Mouse (Mus musculus): ENCODE data around the gene Mfap4. TPM values are rescaled to one million over a fixed set of nuclear protein-coding genes. Genes with fewer than 3 reads are reported as not detected.
A peak's percentile ranks its signal among the peaks of the same experiment; 100 is the strongest.

Gene Mfap4
- 180 and 229 TPM in 2 replicates for polyA plus RNA-seq (2012; rRNA removed)

DNA sequence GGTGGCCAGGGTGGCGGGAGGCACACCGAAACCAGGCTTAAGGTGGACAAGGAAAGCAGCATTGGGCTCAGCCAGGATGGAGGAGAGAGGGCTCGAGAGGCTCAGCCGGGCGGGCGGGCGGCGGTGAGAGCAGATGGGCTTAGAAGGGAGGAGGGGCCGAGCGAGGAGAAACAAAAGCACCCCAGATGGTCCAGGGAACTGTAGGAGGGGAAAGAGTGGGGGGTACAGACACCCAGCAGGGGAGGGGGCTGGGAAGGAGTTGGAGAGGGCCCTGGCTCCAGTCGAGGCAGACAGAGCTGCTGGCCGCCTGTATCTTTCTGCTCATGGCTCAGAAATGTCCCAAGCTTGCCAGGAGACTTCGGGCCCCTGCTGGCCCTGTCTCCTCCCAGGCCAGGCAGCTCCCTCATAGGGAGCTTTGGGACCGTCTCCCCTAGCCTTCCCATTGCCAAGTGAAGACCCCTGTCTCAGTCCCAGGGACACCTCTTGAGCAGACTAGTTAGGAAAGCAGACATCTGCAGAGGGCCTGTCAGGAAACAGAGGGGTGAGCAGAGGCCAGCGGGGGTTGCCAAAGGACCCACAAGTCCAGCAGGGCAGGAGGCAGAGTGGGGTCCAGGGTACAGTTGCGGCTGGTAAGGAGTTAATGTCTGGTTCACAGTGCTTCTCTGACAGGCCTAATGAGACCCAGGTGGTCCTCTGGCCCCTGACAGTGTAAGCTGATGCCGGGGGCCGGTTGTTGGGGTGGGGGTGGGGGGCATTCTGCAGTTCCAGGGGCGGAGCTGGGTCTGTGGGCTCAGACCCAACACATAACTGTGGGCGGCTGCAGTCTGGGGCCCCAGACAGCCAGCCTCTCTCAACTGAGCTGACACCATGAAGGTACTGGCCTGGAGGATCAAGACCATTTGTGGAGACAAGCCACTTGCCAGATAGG lies at the start of gene Mfap4:
Gene Mfap4 (plus strand): TSS at position 819 of the 928 bp plus-strand sequence.
- no peak for DNase-seq (ENCODE audit: low read depth)

DNA sequence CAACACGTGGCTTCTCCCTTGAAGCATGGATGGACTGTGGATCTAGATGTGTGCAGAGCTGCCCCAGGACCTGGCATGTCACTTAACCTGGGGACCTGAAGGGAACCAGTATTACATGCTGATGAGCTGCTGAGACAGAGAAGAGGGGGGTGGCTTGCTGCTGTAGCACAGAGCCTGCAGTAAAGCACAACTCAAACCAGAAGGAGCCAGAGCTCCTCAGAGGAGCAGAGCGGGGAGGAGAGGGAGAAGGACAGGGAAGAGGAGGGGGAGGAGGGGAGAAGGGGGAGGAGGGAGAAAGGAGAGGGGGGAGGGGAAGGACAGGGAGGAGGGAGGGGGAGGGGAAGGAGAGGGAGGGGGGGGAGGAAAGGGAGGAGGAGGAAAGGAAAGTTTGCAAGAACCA lies 48.9 kb upstream of the Mfap4 start:
- DNase-seq (ENCODE audit: low read depth): no peak

DNA sequence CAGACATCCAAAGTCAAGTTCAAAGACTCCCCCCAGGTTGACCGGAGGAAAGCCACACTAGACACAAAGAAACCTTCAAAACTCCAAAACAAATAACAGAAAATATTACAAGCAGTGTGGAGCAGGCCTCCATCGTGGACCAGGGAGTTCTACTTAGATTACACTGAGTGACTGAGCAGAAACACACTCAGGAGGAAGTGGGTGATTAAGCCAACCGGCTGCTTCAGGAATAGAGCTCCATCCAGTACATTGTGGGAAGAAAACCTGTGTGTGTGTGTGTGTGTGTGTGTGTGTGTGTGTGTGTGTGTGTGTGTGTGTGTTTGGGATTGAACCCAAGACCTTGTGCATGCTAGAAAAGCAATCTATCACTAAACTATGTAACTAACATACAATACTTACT lies 46.1 kb upstream of the Mfap4 start:
- DNase-seq (ENCODE audit: low read depth): no peak

DNA sequence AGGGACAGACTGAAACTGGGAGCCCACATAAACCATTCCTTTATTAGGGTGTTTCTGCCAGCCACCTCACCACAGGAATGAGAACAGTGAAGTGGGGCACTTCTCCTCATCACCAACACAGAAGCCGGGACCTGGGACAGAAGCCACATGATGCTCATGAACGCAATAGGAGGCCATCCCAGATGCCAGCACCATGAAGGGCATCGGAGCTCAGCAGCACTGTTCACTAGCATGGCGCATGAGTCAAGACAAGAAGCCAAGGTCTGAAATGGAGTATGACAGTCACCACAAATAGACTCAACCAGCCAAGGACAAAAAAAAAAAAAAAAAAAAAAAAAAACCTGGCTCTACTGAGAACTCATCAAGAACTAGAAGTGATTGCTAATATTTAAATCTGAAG lies 44.8 kb upstream of the Mfap4 start:
- DNase-seq (ENCODE audit: low read depth): no peak

DNA sequence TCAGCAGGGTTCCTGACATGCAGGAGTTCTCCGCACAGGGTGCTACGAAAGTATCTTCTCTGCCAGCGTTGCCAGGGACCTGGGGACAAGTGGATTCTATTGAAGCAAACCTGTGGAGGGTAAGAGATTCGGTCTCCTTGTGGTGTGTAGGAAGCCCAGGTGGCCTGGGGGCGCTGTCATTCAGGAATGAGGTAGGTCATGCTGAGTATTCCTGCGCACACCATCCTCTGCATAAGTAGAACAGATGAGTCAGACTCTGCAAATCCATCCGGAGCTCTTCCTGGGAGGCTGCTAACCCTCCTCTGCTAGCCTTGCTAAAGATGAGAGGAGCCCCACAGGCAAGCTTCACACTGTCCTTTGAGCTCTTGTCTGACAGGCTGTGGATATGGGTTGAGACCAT lies 43.6 kb upstream of the Mfap4 start:
- no peak for DNase-seq (ENCODE audit: low read depth)

DNA sequence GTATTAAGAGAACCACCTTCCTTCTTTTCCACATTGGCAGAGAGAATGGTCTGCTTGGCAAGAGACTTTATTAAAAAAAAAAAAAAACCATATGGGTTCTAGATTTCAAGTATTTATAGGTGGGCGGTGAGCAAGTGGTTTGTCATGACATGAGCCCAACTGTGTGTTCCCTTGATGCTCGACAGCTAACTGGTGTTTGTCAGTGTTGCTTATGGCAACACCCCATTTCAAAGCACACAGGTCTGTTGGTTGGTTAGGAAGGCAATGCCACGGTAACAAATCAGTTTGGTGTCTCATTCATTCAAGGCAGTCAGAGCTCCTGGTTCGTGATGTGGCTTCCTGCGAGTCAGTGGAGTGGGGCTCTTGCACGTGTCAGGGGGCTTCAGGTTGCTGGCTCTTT lies 41.4 kb upstream of the Mfap4 start:
- no peak for DNase-seq (ENCODE audit: low read depth)

DNA sequence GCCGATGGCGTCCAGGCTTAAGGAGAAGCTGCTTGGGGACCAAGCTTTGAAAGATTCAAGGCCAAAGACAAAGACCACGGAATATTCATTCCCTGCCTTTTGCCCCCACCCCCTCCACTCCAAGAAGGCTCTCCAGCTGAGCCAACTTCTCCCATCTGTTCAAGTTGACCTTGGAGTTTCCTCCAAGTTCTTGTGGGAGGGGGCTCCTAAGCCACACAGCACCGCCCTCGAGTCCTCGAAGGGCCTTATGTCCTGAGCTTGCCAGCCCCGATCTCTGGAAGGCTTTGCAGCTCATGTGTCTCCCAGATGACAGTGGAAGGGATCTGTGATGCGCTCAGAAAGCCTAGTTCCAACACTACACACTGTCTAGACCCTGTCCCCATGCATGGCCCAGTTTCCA lies 37.9 kb upstream of the Mfap4 start:
- no peak for DNase-seq (ENCODE audit: low read depth)

DNA sequence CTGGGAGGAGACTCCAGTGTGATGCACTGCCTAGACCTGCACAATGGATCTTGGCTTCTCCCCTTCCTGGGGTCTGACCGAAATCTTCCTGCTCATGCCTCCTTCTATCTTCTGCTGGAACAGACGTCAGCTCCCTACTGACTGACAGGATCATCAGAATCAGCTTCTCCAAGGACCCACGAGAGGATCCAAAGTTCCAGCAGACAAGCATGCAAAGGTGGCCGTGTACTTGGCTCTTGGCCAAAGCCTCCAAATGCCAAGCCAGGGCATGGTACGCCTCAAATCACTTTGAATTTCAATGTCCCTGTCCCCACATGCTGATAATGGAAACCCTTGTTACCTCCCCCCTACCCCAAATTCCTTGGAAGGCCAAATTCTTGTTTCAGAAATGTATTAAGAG lies 37.2 kb upstream of the Mfap4 start:
- no peak for DNase-seq (ENCODE audit: low read depth)

DNA sequence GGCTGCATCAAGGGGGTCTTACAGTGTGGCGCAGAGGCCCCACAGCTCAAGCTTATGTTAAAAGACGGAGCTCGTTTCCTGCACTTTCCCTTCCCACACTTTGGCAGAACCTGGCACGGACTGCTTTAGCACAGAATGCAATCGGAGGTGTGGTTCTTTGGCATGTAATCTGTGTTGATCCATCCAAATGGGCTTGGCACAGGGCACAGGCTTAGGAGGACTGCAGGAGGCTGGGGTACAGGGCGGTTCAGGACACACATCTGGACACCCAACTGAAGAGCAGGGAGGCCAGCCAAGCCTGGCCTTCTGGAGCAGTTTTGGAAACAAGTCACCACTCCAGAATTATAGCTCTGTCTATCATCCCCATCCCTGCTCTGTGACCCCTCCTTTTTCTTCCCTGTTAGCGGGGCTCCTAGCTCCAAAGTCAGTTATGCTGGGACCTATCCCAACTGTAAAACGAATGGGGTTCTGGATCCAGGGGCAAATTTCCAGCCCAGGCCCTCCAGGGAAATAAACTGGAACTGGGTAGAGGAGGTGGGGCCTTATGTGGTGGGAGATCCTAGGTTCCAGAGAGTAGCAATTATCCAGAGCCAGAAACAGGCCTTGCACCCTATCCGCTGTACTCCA lies 36.5 kb upstream of the Mfap4 start:
- peak; percentile 79 for DNase-seq (ENCODE audit: low read depth)

DNA sequence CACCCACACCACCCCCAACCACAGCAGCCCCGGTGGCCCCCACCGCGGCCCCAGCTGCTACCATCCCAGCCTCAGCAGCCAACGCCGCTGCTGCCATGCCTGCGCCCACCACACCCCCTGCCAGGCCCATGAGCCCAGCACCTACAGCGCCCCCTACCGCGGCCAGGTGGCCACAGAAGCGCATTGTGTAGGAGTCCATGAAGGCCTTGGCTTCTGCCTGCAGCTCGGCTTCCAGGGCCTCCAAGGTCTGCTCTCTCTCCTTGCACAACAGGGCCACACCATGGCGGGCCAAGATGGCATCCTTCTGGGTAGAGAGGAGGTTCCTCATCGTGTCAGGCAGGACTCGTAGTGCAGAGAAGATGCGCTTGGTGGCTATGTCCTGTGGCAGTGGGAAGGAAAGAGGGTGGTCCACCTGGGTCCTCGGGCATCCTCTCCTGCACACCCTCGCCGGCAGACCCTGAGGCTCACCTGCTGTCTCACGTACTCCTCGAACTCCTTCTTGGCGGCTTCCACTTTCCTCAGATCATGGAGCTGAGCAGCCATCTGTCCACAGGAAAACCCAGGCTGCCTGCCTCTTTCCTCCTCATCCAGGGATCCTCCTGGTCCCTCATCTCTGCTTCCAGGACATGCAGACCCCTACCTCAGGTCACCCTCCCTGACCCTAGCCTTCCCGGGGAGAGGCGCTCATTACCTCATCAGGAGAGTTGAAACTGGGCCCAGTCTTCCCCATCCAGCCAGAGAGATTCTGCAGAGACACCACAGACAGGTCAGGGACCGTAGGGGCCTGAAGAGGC lies 35.5 kb upstream of the Mfap4 start:
- no peak for DNase-seq (ENCODE audit: low read depth)

DNA sequence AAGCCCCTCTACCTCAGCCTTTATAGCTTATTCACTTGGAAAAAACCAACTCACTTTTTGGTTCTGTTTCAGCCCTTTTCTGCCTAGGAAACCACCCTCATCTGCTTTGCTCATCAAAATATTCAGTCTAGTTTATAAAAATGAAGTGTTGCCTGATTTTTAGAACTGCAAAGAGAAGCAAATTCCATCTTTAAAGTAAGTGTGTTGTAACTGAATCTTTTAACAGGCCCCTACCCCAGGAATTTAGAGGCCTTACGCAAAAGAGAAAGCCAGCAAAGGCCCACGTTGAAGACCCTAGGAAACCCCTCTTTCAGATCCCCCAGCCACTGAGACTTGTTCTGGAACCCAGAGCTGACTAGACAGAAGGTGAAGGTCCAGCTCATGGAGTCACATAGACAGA lies 21.2 kb upstream of the Mfap4 start:
- no peak for DNase-seq (ENCODE audit: low read depth)

DNA sequence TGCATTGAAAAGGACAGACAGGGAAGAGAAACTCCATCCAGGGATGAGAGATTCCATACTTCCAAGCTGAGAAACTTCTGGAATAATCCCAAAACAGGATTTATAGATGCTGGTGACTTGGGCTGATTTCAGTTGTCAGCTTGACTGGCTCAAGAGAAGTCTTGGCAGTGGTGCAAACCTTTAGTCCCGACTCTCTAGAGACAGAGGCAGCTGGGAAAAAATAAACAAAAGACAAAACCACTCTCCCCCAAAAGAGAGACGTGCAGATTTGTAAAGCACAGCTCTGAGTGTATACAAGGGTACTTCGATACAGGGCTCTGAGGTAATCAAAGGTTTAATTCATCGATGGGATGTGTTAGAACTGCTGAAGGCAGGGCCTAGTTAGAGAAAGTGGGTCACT lies 19.8 kb upstream of the Mfap4 start:
- no peak for DNase-seq (ENCODE audit: low read depth)

DNA sequence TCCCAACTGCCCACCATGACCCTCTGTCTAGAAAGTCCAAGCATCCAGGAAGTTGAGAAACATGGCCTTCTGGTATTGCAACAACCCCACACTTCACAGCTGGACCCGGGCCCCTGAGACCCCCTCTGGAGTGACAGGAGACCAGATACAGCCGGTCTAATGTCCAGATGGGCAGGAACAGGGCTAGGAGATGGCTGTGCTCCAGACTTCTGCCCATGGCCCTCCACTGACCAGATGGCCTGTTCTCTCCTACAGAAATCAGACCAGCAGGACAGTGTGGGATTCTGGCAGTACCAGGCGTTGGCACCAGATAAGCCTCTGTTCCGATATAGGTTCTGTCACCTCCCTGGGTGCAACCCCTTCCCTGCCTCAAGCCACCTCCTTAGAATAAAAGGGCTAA lies 16.7 kb upstream of the Mfap4 start:
- no peak for DNase-seq (ENCODE audit: low read depth)

DNA sequence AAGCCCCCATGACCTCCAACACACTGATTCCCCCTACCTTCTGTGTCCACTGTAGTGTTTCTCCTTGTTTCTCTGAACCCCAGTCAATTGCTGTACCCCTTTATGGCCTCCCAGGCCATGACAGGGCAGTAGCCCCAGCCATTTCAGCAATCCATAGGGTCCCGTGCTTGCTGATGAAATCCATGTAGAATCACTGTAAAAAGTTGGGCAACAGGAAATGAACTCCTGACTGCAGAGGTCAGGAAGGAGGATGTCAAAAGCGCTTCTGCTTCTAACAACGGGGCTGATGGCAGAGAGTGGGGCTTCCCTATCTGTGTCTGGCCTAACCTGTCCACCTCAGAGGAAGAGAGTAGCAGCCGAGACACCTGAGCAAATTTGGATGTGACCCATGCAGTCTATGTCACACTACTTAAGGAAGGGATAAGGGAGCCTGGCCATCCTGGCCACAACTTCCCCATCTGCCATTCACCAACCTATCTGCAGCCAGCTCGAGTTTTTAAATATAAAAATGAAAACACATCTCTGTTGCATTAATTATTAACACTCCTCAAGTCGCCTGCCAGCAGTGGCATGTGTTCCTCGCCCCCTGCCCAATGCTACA lies 15.8 kb upstream of the Mfap4 start:
- no peak for DNase-seq (ENCODE audit: low read depth)

DNA sequence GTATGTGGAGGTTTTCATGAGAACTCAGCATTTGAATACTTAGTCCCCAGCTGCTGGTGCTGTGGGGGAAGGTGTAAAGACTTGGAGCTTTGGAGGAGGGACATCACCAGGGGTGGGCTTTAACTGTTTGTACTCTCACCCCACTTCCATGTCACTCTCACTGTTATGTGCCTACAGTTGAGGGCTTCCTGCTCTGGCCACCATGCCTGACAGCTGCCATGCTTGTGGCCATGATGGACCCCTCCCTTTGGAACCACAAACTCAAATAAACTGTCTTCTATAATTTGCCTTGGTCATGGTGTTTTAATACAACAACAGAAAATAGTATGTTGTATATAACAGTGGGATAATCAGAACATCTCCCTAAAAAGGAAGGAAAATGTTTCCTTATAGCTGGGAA lies 14.4 kb upstream of the Mfap4 start:
- DNase-seq (ENCODE audit: low read depth): no peak

DNA sequence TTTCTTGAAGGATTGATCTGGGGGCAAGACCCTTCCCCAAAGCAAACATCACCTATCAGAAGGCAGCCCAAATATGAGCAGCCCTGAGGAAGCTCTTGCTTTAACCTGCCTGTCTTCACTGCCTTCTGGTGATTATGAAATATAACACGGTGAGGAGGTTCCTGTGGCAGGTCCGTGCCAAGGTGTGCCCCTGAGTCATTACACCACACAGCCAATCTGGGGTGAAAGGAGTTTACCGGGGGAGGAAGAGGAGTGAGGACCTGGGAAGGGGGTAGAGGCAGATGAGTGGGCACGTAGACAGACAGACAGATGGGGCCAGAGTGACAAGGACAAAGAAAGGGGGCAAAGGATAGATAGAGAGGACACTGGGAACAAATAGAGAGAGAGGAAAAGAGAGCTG lies 11.6 kb upstream of the Mfap4 start:
- DNase-seq (ENCODE audit: low read depth): no peak

DNA sequence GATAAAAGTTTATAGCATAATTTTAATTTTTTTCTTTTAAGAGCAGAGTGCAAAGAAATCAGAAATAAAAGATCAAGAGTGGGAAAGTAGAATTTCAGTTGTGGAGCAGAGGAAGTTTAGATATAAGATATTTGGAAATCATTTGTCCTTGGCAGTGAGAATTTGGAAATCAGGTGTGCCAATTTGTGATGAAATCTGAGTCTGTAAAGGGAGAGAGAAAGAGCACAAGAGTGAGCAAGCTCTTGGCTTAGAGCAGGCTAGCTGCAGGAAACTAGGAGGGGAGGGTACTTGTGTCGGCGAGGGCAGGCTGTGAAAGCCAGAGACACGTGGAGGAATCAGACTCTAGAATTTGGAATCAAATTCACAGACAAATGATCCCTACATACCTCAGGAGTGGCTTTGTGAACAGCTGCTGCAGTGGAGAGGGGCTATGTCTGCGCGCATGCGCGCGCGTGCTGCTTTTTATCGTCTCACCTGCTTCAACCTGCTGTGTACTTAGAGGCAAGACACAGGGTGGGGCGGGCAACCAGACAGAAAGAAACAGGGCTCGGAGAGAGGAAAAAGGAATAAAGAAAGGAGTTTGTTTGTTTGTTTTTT lies 8.3 kb upstream of the Mfap4 start:
- peak; percentile 71 for DNase-seq (ENCODE audit: low read depth)

DNA sequence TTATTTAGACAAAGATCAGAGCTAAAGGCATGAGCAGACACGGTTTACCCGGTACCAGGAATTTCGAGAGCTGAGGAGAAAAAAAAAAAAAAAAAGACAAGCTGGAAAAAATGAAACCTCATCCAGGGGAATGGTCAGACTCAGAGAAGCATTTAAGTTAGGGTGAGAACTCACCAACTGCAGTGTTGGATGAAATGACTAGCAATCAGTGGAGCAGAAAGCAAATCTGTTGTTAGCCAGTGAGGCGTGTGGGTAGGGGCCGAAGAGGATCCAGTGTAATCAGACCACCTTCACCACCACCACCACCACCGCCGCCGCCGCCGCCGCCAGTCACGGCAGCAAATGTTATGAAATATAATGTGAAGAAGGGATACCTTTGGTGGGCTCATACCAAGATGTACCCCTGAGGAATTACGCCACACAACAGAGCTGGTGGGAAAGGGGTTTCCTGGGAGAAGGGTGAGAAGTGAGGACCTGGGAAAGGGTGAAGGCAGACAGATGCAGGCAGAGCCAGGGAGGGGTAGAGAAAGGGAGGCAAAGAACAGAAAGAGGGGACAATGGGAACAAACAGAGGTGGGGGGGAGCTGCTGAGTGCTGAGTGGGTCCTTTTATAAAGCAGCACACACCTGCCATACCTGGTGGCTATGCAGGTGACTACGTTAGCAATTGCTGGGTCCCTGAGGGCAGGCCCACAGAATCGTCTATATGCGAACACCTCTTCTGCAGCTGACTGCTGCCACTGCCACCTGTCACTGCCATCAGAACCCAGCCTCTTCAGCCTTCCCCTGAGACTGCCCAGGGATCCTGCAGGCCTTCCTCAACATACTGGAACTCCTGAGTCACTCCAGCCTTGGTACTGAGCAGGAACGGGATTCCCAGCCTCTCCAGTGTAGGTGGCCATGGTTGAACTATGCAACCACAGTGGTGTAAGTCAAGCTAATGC lies 7.4 kb upstream of the Mfap4 start:
- DNase-seq (ENCODE audit: low read depth): no peak

DNA sequence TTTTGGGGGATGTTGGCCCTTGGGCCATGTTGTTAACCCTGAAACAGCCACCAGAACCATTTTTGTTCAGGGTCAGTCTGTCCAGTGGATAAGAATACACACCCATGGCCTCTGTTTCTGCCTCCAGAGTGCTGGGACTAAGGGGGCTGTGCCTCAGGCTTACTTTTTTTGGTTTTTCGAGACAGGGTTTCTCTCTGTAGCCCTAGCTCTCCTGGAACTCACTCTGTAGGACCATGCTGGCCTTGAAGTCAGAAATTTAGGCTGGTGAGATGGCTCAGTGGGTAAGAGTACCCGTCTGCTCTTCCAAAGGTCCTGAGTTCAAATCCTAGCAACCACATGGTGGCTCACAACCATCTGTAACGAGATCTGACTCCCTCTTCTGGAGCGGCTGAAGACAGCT lies 6.4 kb upstream of the Mfap4 start:
- DNase-seq (ENCODE audit: low read depth): no peak

DNA sequence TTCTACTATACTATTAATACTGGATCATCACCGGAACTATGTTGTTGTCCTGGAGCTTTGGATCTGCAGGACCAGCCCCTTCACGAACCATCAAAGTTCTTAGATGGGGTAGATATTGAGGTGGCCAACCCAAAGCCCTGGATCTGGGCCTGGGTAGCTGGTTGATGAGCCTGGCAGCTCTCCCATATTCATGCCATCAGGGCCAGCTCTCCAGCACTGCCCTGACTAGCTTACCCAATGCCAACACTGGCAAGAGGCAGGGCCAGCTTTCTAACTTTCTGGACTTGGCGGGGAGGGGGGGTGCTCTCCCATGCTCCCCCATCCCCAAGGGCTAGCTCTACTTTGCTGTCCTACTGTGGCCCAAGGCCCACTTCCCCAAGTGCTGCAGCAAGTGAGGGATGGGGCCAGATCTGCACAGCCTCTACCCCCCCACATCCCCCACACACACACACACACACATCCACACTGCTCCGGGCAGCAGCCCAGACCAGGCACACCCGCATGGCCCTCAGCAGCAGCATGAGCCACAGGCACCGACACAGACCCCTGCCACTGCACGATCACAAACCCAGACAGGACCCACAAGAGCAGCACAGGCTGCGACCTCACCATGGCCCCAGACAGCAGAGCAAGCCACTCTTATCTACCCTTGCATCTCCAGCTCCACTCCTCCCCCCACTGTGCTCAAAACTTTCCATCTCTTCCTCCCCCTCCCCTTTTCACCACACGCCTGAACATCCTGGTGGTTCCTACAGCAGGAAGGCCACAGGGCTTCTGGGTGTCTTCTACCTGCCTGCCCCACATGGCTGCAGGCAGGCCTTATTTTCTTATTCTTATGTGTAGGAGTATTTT lies 3.8 kb upstream of the Mfap4 start:
- DNase-seq (ENCODE audit: low read depth): no peak

All from gonadal fat pad, adult 2 months (tissue).